Mouse (Mus musculus): ENCODE results near the gene Olfr591. TPM values are rescaled to one million over a fixed set of nuclear protein-coding genes. Genes with fewer than 3 reads are reported as not detected.
A peak's percentile ranks its signal among the peaks of the same experiment; 100 is the strongest.

Gene Olfr591
- total and polyA plus RNA-seq, 2 experiments from 2014 or later: not detected

GRCm38 (mm10) chr7:103156256-103156655 lies 21.9 kb downstream of the Olfr591 start, which contains the start of gene Olfr589:
TSS of gene Olfr589 (minus strand) at chr7:103156356.
- WGBS: 60% methylated on average over 2 of the region's 2 CpGs
- no peaks in the 10 kb centered on the region for H3K4me1 ChIP-seq (ENCODE audit: insufficient read depth, low read length)
- H3K27me3 ChIP-seq (ENCODE audit: insufficient read depth, low read length): no peaks in the 10 kb centered on the region
- H3K36me3 ChIP-seq (ENCODE audit: insufficient read depth, low read length): no peaks in the 10 kb centered on the region
- TF ChIP-seq CTCF (IDR thresholded peaks at IDR 0.05): no peak
- no peaks in the 10 kb centered on the region for H3K9me3 ChIP-seq (ENCODE audit: low read length)
- H3K9ac ChIP-seq (replicated peaks; ENCODE audit: low read length, poor library complexity, severe bottlenecking): no peak within 1 kb of the TSS
- no peak within 1 kb of the TSS for H3K4me2 ChIP-seq (ENCODE audit: low read depth, low read length, poor library complexity, severe bottlenecking)
- no peak for DNase-seq (ENCODE audit: low spot score)
- H3K27ac ChIP-seq (ENCODE audit: low read depth, low read length): no peak within 1 kb of the TSS
- no peak within 1 kb of the TSS for H3K4me3 ChIP-seq (ENCODE audit: low read depth, low read length)
- no peak for ATAC-seq (ENCODE audit: low FRiP score)

GRCm38 (mm10) chr7:103140579-103140978 lies 37.6 kb downstream of the Olfr591 start, which contains the start of gene Olfr588-ps1:
TSS of gene Olfr588-ps1 (plus strand) at chr7:103140879.
- Histone ChIP-seq H3K9me3 (ENCODE audit: low read length) (no peaks in the 10 kb centered on the region), H3K4me3 (ENCODE audit: low read depth, low read length) (no peak within 1 kb of the TSS), H3K4me1 (ENCODE audit: insufficient read depth, low read length) (no peaks in the 10 kb centered on the region), H3K36me3 (ENCODE audit: insufficient read depth, low read length) (no peaks in the 10 kb centered on the region), H3K27me3 (ENCODE audit: insufficient read depth, low read length) (no peaks in the 10 kb centered on the region), H3K27ac (ENCODE audit: low read depth, low read length) (no peak within 1 kb of the TSS), H3K4me2 (ENCODE audit: low read depth, low read length, poor library complexity, severe bottlenecking) (no peak within 1 kb of the TSS), H3K9ac (replicated peaks; ENCODE audit: low read length, poor library complexity, severe bottlenecking) (no peak within 1 kb of the TSS)
- no peak for TF ChIP-seq CTCF (IDR thresholded peaks at IDR 0.05)
- 78% methylated on average over 1 of the region's 1 CpGs for WGBS
- ATAC-seq (ENCODE audit: low FRiP score): no peak
- no peak for DNase-seq (ENCODE audit: low spot score)

- H3K4me2 ChIP-seq (ENCODE audit: low read depth, low read length, poor library complexity, severe bottlenecking): no peak within 1 kb of the TSS
- H3K9me3 ChIP-seq (ENCODE audit: low read length): no peaks in the 10 kb centered on the region
- TF ChIP-seq CTCF (IDR thresholded peaks at IDR 0.05): no peak
- H3K4me1 ChIP-seq (ENCODE audit: insufficient read depth, low read length): no peaks in the 10 kb centered on the region
- no peak within 1 kb of the TSS for H3K4me3 ChIP-seq (ENCODE audit: low read depth, low read length)
- DNase-seq (ENCODE audit: low spot score): no peak
- no peaks in the 10 kb centered on the region for H3K36me3 ChIP-seq (ENCODE audit: insufficient read depth, low read length)
- no peaks in the 10 kb centered on the region for H3K27me3 ChIP-seq (ENCODE audit: insufficient read depth, low read length)
- no peak within 1 kb of the TSS for H3K27ac ChIP-seq (ENCODE audit: low read depth, low read length)
- ATAC-seq (ENCODE audit: low FRiP score): no peak
- 94% methylated on average over 3 of the region's 3 CpGs for WGBS
- no peak within 1 kb of the TSS for H3K9ac ChIP-seq (replicated peaks; ENCODE audit: low read length, poor library complexity, severe bottlenecking)
Measured at GRCm38 (mm10) chr7:103125538-103125937, 52.6 kb downstream of the Olfr591 start, which contains the start of gene Olfr586. TSS of gene Olfr586 (minus strand) at chr7:103125638.

GRCm38 (mm10) chr7:103119406-103119805 lies 58.7 kb downstream of the Olfr591 start:
- Histone ChIP-seq H3K27ac (ENCODE audit: low read depth, low read length) (no peak overlapping the region), H3K4me3 (ENCODE audit: low read depth, low read length) (no peak overlapping the region), H3K36me3 (ENCODE audit: insufficient read depth, low read length) (no peaks in the 10 kb centered on the region), H3K27me3 (ENCODE audit: insufficient read depth, low read length) (no peaks in the 10 kb centered on the region), H3K4me2 (ENCODE audit: low read depth, low read length, poor library complexity, severe bottlenecking) (no peak overlapping the region), H3K9ac (replicated peaks; ENCODE audit: low read length, poor library complexity, severe bottlenecking) (no peak overlapping the region), H3K4me1 (ENCODE audit: insufficient read depth, low read length) (no peaks in the 10 kb centered on the region), H3K9me3 (ENCODE audit: low read length) (no peaks in the 10 kb centered on the region)
- peak; percentile 61 for TF ChIP-seq CTCF (IDR thresholded peaks at IDR 0.05)
- ATAC-seq (ENCODE audit: low FRiP score): no peak
- WGBS: 57% methylated on average over 3 of the region's 3 CpGs
- DNase-seq (ENCODE audit: low spot score): peak; percentile 2

Other genes starting within 250 kb of the Olfr591 start
- gene Olfr573-ps1, start 235.8 kb downstream of the Olfr591 start, total RNA-seq (2014; rRNA removed): not detected in 2 replicates
- not detected in 2 replicates for gene Olfr573-ps1, start 235.8 kb downstream of the Olfr591 start, polyA plus RNA-seq (2015; fragmentation: Nextera tagmentation; extraction: Ambion mirVana)
- not detected in 2 replicates for gene Olfr574, start 229.9 kb downstream of the Olfr591 start, total RNA-seq (2014; rRNA removed)
- not detected in 2 replicates for gene Olfr574, start 229.9 kb downstream of the Olfr591 start, polyA plus RNA-seq (2015; fragmentation: Nextera tagmentation; extraction: Ambion mirVana)
- not detected in 2 replicates for gene Olfr575, start 219.6 kb downstream of the Olfr591 start, total RNA-seq (2014; rRNA removed)
- not detected in 2 replicates for gene Olfr575, start 219.6 kb downstream of the Olfr591 start, polyA plus RNA-seq (2015; fragmentation: Nextera tagmentation; extraction: Ambion mirVana)
- gene Olfr576, start 215.7 kb downstream of the Olfr591 start, total RNA-seq (2014; rRNA removed): not detected in 2 replicates
- not detected in 2 replicates for gene Olfr576, start 215.7 kb downstream of the Olfr591 start, polyA plus RNA-seq (2015; fragmentation: Nextera tagmentation; extraction: Ambion mirVana)
- not detected in 2 replicates for gene Olfr577, start 202.4 kb downstream of the Olfr591 start, total RNA-seq (2014; rRNA removed)
- not detected in 2 replicates for gene Olfr577, start 202.4 kb downstream of the Olfr591 start, polyA plus RNA-seq (2015; fragmentation: Nextera tagmentation; extraction: Ambion mirVana)
- gene Olfr578, start 189.0 kb downstream of the Olfr591 start, total RNA-seq (2014; rRNA removed): not detected in 2 replicates
- gene Olfr578, start 189.0 kb downstream of the Olfr591 start, polyA plus RNA-seq (2015; fragmentation: Nextera tagmentation; extraction: Ambion mirVana): not detected in 2 replicates
- not detected in 2 replicates for gene Olfr582, start 140.3 kb downstream of the Olfr591 start, total RNA-seq (2014; rRNA removed)
- not detected in 2 replicates for gene Olfr582, start 140.3 kb downstream of the Olfr591 start, polyA plus RNA-seq (2015; fragmentation: Nextera tagmentation; extraction: Ambion mirVana)
- gene Olfr583, start 127.0 kb downstream of the Olfr591 start, total RNA-seq (2014; rRNA removed): not detected in 2 replicates
- not detected in 2 replicates for gene Olfr583, start 127.0 kb downstream of the Olfr591 start, polyA plus RNA-seq (2015; fragmentation: Nextera tagmentation; extraction: Ambion mirVana)
- not detected in 2 replicates for gene Olfr584, start 96.5 kb downstream of the Olfr591 start, total RNA-seq (2014; rRNA removed)
- gene Olfr584, start 96.5 kb downstream of the Olfr591 start, polyA plus RNA-seq (2015; fragmentation: Nextera tagmentation; extraction: Ambion mirVana): not detected in 2 replicates
- gene Olfr585, start 80.6 kb downstream of the Olfr591 start, total RNA-seq (2014; rRNA removed): not detected in 2 replicates
- not detected in 2 replicates for gene Olfr585, start 80.6 kb downstream of the Olfr591 start, polyA plus RNA-seq (2015; fragmentation: Nextera tagmentation; extraction: Ambion mirVana)
- not detected in 2 replicates for gene Olfr586, start 52.7 kb downstream of the Olfr591 start, total RNA-seq (2014; rRNA removed)
- not detected in 2 replicates for gene Olfr586, start 52.7 kb downstream of the Olfr591 start, polyA plus RNA-seq (2015; fragmentation: Nextera tagmentation; extraction: Ambion mirVana)
- 0.09 TPM in 1 of 2 replicates, not detected in the other for gene Olfr588-ps1, start 37.5 kb downstream of the Olfr591 start, total RNA-seq (2014; rRNA removed)
- gene Olfr588-ps1, start 37.5 kb downstream of the Olfr591 start, polyA plus RNA-seq (2015; fragmentation: Nextera tagmentation; extraction: Ambion mirVana): not detected in 2 replicates
- gene Olfr589, start 22.0 kb downstream of the Olfr591 start, total RNA-seq (2014; rRNA removed): not detected in 2 replicates
- not detected in 2 replicates for gene Olfr589, start 22.0 kb downstream of the Olfr591 start, polyA plus RNA-seq (2015; fragmentation: Nextera tagmentation; extraction: Ambion mirVana)
- not detected in 2 replicates for gene Olfr592, start 6.5 kb upstream of the Olfr591 start, total RNA-seq (2014; rRNA removed)
- not detected in 2 replicates for gene Olfr592, start 6.5 kb upstream of the Olfr591 start, polyA plus RNA-seq (2015; fragmentation: Nextera tagmentation; extraction: Ambion mirVana)
- not detected in 2 replicates for gene Olfr593, start 33.5 kb upstream of the Olfr591 start, total RNA-seq (2014; rRNA removed)
- not detected in 2 replicates for gene Olfr593, start 33.5 kb upstream of the Olfr591 start, polyA plus RNA-seq (2015; fragmentation: Nextera tagmentation; extraction: Ambion mirVana)
- not detected in 2 replicates for gene Olfr594, start 38.7 kb upstream of the Olfr591 start, total RNA-seq (2014; rRNA removed)
- not detected in 2 replicates for gene Olfr594, start 38.7 kb upstream of the Olfr591 start, polyA plus RNA-seq (2015; fragmentation: Nextera tagmentation; extraction: Ambion mirVana)
- not detected in 2 replicates for gene Usp17ld, start 74.2 kb upstream of the Olfr591 start, total RNA-seq (2014; rRNA removed)
- gene Usp17ld, start 74.2 kb upstream of the Olfr591 start, polyA plus RNA-seq (2015; fragmentation: Nextera tagmentation; extraction: Ambion mirVana): not detected in 2 replicates
- gene Olfr596, start 127.3 kb upstream of the Olfr591 start, total RNA-seq (2014; rRNA removed): not detected in 2 replicates
- gene Olfr596, start 127.3 kb upstream of the Olfr591 start, polyA plus RNA-seq (2015; fragmentation: Nextera tagmentation; extraction: Ambion mirVana): not detected in 2 replicates
- gene Olfr597, start 138.0 kb upstream of the Olfr591 start, total RNA-seq (2014; rRNA removed): not detected in 2 replicates
- not detected in 2 replicates for gene Olfr597, start 138.0 kb upstream of the Olfr591 start, polyA plus RNA-seq (2015; fragmentation: Nextera tagmentation; extraction: Ambion mirVana)
- gene Olfr598, start 145.2 kb upstream of the Olfr591 start, total RNA-seq (2014; rRNA removed): not detected in 2 replicates
- gene Olfr598, start 145.2 kb upstream of the Olfr591 start, polyA plus RNA-seq (2015; fragmentation: Nextera tagmentation; extraction: Ambion mirVana): not detected in 2 replicates
- not detected in 2 replicates for gene Olfr599, start 157.6 kb upstream of the Olfr591 start, total RNA-seq (2014; rRNA removed)
- not detected in 2 replicates for gene Olfr599, start 157.6 kb upstream of the Olfr591 start, polyA plus RNA-seq (2015; fragmentation: Nextera tagmentation; extraction: Ambion mirVana)
- not detected in 2 replicates for gene Olfr600, start 171.3 kb upstream of the Olfr591 start, total RNA-seq (2014; rRNA removed)
- not detected in 2 replicates for gene Olfr600, start 171.3 kb upstream of the Olfr591 start, polyA plus RNA-seq (2015; fragmentation: Nextera tagmentation; extraction: Ambion mirVana)
- not detected in 2 replicates for gene Olfr601, start 184.3 kb upstream of the Olfr591 start, total RNA-seq (2014; rRNA removed)
- not detected in 2 replicates for gene Olfr601, start 184.3 kb upstream of the Olfr591 start, polyA plus RNA-seq (2015; fragmentation: Nextera tagmentation; extraction: Ambion mirVana)
- not detected in 2 replicates for gene Olfr603, start 207.8 kb upstream of the Olfr591 start, total RNA-seq (2014; rRNA removed)
- gene Olfr603, start 207.8 kb upstream of the Olfr591 start, polyA plus RNA-seq (2015; fragmentation: Nextera tagmentation; extraction: Ambion mirVana): not detected in 2 replicates
- not detected in 2 replicates for gene Usp17lc, start 236.7 kb upstream of the Olfr591 start, total RNA-seq (2014; rRNA removed)
- gene Usp17lc, start 236.7 kb upstream of the Olfr591 start, polyA plus RNA-seq (2015; fragmentation: Nextera tagmentation; extraction: Ambion mirVana): not detected in 2 replicates

All from midbrain, postnatal 0 days (tissue).